Mouse (Mus musculus): ENCODE measurements around the gene Rps21. TPM values are rescaled to one million over a fixed set of nuclear protein-coding genes. Genes with fewer than 3 reads are reported as not detected.

The Rps21 gene
- polyA plus RNA-seq, 1 experiment from 2014 or later, result 848 TPM

GRCm38 (mm10) chr2:180238591-180238990 lies 18.6 kb upstream of the Rps21 start:
- no peaks in the 10 kb centered on the region for H3K36me3 ChIP-seq (ENCODE audit: insufficient read depth, low read length)
- no peak for TF ChIP-seq CTCF (IDR thresholded peaks at IDR 0.05; ENCODE audit: low read depth)
- DNase-seq (ENCODE audit: low spot score), result no peak
- no peaks in the 10 kb centered on the region for H3K9me3 ChIP-seq (replicated peaks; ENCODE audit: low read length)
- H3K4me2 ChIP-seq (ENCODE audit: low read length), result no peak overlapping the region
- no peaks in the 10 kb centered on the region for H3K27me3 ChIP-seq (ENCODE audit: insufficient read depth, low read length)
- no peak for ATAC-seq (replicated peaks; ENCODE audit: low FRiP score, low read depth)
- no peak overlapping the region for H3K4me3 ChIP-seq (replicated peaks; ENCODE audit: low read depth, low read length)
- H3K9ac ChIP-seq (ENCODE audit: low read depth, low read length), result no peak overlapping the region
- WGBS, result 78% methylated on average over 5 of the region's 5 CpGs
- no peak overlapping the region for H3K27ac ChIP-seq
- peaks cover 14% of the 10 kb centered on the region for H3K4me1 ChIP-seq (replicated peaks; ENCODE audit: insufficient read depth, low read length)

GRCm38 (mm10) chr2:180243108-180243507 lies 14.1 kb upstream of the Rps21 start:
- no peaks in the 10 kb centered on the region for H3K27me3 ChIP-seq (ENCODE audit: insufficient read depth, low read length)
- H3K9ac ChIP-seq (ENCODE audit: low read depth, low read length), result no peak overlapping the region
- no peak overlapping the region for H3K4me3 ChIP-seq (replicated peaks; ENCODE audit: low read depth, low read length)
- TF ChIP-seq CTCF (IDR thresholded peaks at IDR 0.05; ENCODE audit: low read depth), result no peak
- no peak overlapping the region for H3K27ac ChIP-seq
- H3K9me3 ChIP-seq (replicated peaks; ENCODE audit: low read length), result no peaks in the 10 kb centered on the region
- ATAC-seq (replicated peaks; ENCODE audit: low FRiP score, low read depth), result no peak
- H3K4me1 ChIP-seq (replicated peaks; ENCODE audit: insufficient read depth, low read length), result no peaks in the 10 kb centered on the region
- WGBS, result 89% methylated on average over 4 of the region's 4 CpGs
- no peak overlapping the region for H3K4me2 ChIP-seq (ENCODE audit: low read length)
- no peaks in the 10 kb centered on the region for H3K36me3 ChIP-seq (ENCODE audit: insufficient read depth, low read length)
- DNase-seq (ENCODE audit: low spot score), result no peak

- Histone ChIP-seq H3K27me3 (ENCODE audit: insufficient read depth, low read length) (no peaks in the 10 kb centered on the region), H3K9me3 (replicated peaks; ENCODE audit: low read length) (no peaks in the 10 kb centered on the region), H3K36me3 (ENCODE audit: insufficient read depth, low read length) (no peaks in the 10 kb centered on the region), H3K9ac (ENCODE audit: low read depth, low read length) (no peak overlapping the region), H3K4me2 (ENCODE audit: low read length) (no peak overlapping the region), H3K4me1 (replicated peaks; ENCODE audit: insufficient read depth, low read length) (no peaks in the 10 kb centered on the region), H3K27ac (no peak overlapping the region), H3K4me3 (replicated peaks; ENCODE audit: low read depth, low read length) (no peak overlapping the region)
- no peak for ATAC-seq (replicated peaks; ENCODE audit: low FRiP score, low read depth)
- TF ChIP-seq CTCF (IDR thresholded peaks at IDR 0.05; ENCODE audit: low read depth), result no peak
- 84% methylated on average over 5 of the region's 5 CpGs for WGBS
- no peak for DNase-seq (ENCODE audit: low spot score)
Observed at GRCm38 (mm10) chr2:180247916-180248315, 9.3 kb upstream of the Rps21 start.

GRCm38 (mm10) chr2:180248947-180249660 lies 8.1 kb upstream of the Rps21 start:
- ATAC-seq (replicated peaks; ENCODE audit: low FRiP score, low read depth), result no peak
- 0 out of 2 replicates have a peak overlapping the region, but pooled peaks have one; percentile 19 for H3K27ac ChIP-seq
- H3K27me3 ChIP-seq (ENCODE audit: insufficient read depth, low read length), result no peaks in the 10 kb centered on the region
- DNase-seq (ENCODE audit: low spot score), result no peak
- no peak for TF ChIP-seq CTCF (IDR thresholded peaks at IDR 0.05; ENCODE audit: low read depth)
- no peaks in the 10 kb centered on the region for H3K4me1 ChIP-seq (replicated peaks; ENCODE audit: insufficient read depth, low read length)
- H3K36me3 ChIP-seq (ENCODE audit: insufficient read depth, low read length), result no peaks in the 10 kb centered on the region
- H3K4me3 ChIP-seq (replicated peaks; ENCODE audit: low read depth, low read length), result no peak overlapping the region
- 65% methylated on average over 9 of the region's 9 CpGs for WGBS
- no peak overlapping the region for H3K4me2 ChIP-seq (ENCODE audit: low read length)
- no peaks in the 10 kb centered on the region for H3K9me3 ChIP-seq (replicated peaks; ENCODE audit: low read length)
- H3K9ac ChIP-seq (ENCODE audit: low read depth, low read length), result no peak overlapping the region

- Histone ChIP-seq H3K4me1 (replicated peaks; ENCODE audit: insufficient read depth, low read length) (no peaks in the 10 kb centered on the region; the same call in 1 of the 2 replicates), H3K9ac (ENCODE audit: low read depth, low read length) (0 out of 2 replicates have a peak overlapping the region, but pooled peaks have one; percentile 4), H3K4me3 (replicated peaks; ENCODE audit: low read depth, low read length) (no peak overlapping the region), H3K4me2 (ENCODE audit: low read length) (no peak overlapping the region), H3K27me3 (ENCODE audit: insufficient read depth, low read length) (no peaks in the 10 kb centered on the region), H3K27ac (no peak overlapping the region), H3K9me3 (replicated peaks; ENCODE audit: low read length) (no peaks in the 10 kb centered on the region), H3K36me3 (ENCODE audit: insufficient read depth, low read length) (no peaks in the 10 kb centered on the region)
- ATAC-seq (replicated peaks; ENCODE audit: low FRiP score, low read depth) (peak; percentile 71), DNase-seq (ENCODE audit: low spot score) (peak; percentile 92)
- TF ChIP-seq CTCF (IDR thresholded peaks at IDR 0.05; ENCODE audit: low read depth), result peak; percentile 99
- 26% methylated on average over 11 of the region's 11 CpGs for WGBS
Observed at GRCm38 (mm10) chr2:180250930-180251611, 6.1 kb upstream of the Rps21 start.

- Histone ChIP-seq H3K9me3 (replicated peaks; ENCODE audit: low read length) (no peaks in the 10 kb centered on the region), H3K36me3 (ENCODE audit: insufficient read depth, low read length) (no peaks in the 10 kb centered on the region), H3K27ac (no peak overlapping the region), H3K9ac (ENCODE audit: low read depth, low read length) (no peak overlapping the region), H3K4me1 (replicated peaks; ENCODE audit: insufficient read depth, low read length) (no peaks in the 10 kb centered on the region; the same call in 1 of the 2 replicates), H3K4me2 (ENCODE audit: low read length) (no peak overlapping the region), H3K27me3 (ENCODE audit: insufficient read depth, low read length) (no peaks in the 10 kb centered on the region), H3K4me3 (replicated peaks; ENCODE audit: low read depth, low read length) (no peak overlapping the region)
- no peak for TF ChIP-seq CTCF (IDR thresholded peaks at IDR 0.05; ENCODE audit: low read depth)
- DNase-seq (ENCODE audit: low spot score) (no peak), ATAC-seq (replicated peaks; ENCODE audit: low FRiP score, low read depth) (no peak)
- WGBS, result 70% methylated on average over 3 of the region's 3 CpGs
Observed at GRCm38 (mm10) chr2:180251838-180252237, 5.3 kb upstream of the Rps21 start.
